Mouse (Mus musculus) skeletal muscle tissue, postnatal 0 days (tissue): ENCODE measurements around the gene Pdyn. TPM values are rescaled to one million over a fixed set of nuclear protein-coding genes. Genes with fewer than 3 reads are reported as not detected.

Experiments used
- polyA plus RNA-seq: library from polyadenylated mRNA; unstranded; fragments of >200 nt; fragmentation: Nextera tagmentation; extraction: Ambion mirVana; gene quantifications from 2 replicates; pipeline ENCODE4 v1.2.1, GENCODE M21; 2015

Pdyn gene
- polyA plus RNA-seq = not detected in 2 replicates

DNA sequence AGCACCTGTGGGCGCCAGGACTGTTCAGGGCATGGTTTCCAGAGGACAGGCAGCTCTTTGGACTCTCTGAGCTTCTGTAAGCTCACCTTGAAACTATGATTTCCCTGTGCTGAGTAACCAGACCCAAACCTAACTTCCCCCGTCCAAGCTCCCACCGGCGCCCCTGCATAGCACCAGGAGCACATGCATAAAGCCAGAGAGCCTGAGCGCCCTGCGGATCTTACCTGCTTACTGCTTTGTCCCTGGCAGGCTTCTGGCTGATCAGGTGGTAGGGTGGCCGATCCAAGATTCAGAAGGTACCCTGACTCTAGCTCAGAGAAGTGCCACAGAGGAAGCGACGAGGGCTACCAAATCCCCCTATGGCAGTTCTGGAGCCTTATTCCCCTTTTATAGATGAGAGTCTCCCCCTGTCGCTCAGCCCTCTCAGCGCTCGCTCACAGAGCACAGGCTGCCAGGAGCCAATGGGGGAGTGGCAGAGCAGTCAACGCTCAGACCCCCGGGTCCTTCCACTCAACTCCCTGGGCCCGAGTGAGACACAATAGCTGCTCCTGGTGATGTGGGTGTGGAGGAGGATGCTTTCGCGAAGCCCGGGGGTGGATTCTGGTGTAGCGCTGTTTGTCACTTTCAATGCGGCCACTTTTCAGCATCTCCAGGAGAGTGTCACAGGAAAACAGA, at the start of gene Pdyn:
Gene Pdyn (minus strand): TSS at position 361 of the 675 bp plus-strand sequence.

Other genes with a start within 250 kb of the Pdyn start
- 0.17 TPM in 1 of 2 replicates, not detected in the other for gene F830045P16Rik, start 163.2 kb downstream of the Pdyn start, polyA plus RNA-seq
- 17.3 and 21.4 TPM in 2 replicates for gene Sirpa, start 107.0 kb downstream of the Pdyn start, polyA plus RNA-seq
- 2.5 and 3.2 TPM in 2 replicates for gene Stk35, start 100.7 kb upstream of the Pdyn start, polyA plus RNA-seq